Mouse (Mus musculus) kidney, adult 2 months (tissue): ENCODE data around the gene Atrnl1.

Source experiments
- CTCF ChIP-seq: fragments of 200-500 bp; conservative IDR thresholded peaks from 2 replicates; pipeline ENCODE4 v1.5.1; 2011; ENCODE audit warnings: low read depth, mild to moderate bottlenecking, control low read depth, low read length, moderate library complexity, mixed read lengths; ENCODE audit not compliant: insufficient read depth, insufficient read length
- POLR2A ChIP-seq: fragments of 200-500 bp; IDR thresholded peaks from one replicate; pipeline ENCODE4 v1.6.1; 2011; ENCODE audit warnings: low read depth, low read length, control low read depth

DNA sequence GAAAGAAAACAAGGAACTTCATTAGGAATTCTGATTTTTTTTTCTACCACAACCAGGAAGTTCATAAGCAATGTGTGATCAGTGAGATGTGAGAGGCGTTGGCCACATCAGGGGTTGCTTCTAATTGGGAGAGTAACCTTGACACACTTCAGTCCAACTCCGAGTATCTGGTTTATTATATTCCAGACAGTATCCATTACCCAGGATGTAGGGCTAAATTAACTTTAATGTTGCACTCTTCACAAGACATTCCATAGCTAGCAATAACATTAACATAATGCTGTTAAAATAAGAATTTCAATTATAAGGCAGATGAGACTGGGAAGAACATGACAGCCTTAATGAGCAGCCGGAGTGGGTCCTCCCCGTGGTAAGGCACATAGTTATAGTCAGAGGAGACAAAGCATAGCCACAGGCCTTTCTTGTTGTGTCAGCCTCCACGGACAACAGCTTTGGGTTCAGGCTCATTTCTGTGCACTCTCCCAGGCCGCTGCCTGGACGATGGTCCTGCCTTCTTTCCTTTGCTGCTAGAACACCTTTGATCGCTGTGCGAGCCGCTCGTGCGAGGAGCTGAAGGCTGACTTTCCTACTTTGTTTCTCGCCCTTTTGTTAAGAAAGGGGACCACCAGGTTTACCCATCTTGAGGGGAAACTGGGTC is 338.6 kb downstream of the Atrnl1 start:
- TF ChIP-seq CTCF = no peak
- TF ChIP-seq POLR2A = no peak
